Mouse (Mus musculus) hindbrain, embryonic 11.5 days (tissue): ENCODE measurements around the gene Mybbp1a. TPM values are rescaled to one million over a fixed set of nuclear protein-coding genes. Genes with fewer than 3 reads are reported as not detected.

Experiments used
- ATAC-seq: fragments of 200-750 bp; cut with Nextera tagmentation; 2 replicates; pipeline ENCODE4 v1.8.0; 2017; ENCODE audit warnings: mild to moderate bottlenecking, moderate TSS enrichment, moderate library complexity; ENCODE audit not compliant: low FRiP score
- DNase-seq: peaks from one replicate; pipeline ENCODE4 v3.0.0-alpha.2; 2015; ENCODE audit warnings: low spot score
- H3K27ac ChIP-seq: fragments of 300-500 bp; sonication (generic); 2 replicates; pipeline ENCODE4 v1.5.1; 2014; ENCODE audit warnings: mild to moderate bottlenecking, low read depth, low read length
- H3K27me3 ChIP-seq: fragments of 300-500 bp; sonication (generic); 2 replicates; pipeline ENCODE4 v1.6.1; 2014; ENCODE audit warnings: mild to moderate bottlenecking, low read length, moderate library complexity, mixed read lengths; ENCODE audit not compliant: control insufficient read depth, insufficient read depth
- H3K36me3 ChIP-seq: fragments of 300-500 bp; sonication (generic); 2 replicates; pipeline ENCODE4 v1.6.1; 2014; ENCODE audit warnings: mild to moderate bottlenecking, low read length, moderate library complexity, mixed read lengths; ENCODE audit not compliant: control insufficient read depth, insufficient read depth
- H3K4me1 ChIP-seq: fragments of 300-500 bp; sonication (generic); replicated peaks from 2 replicates; pipeline ENCODE4 v1.6.1; 2014; ENCODE audit warnings: low read length, mixed read lengths; ENCODE audit not compliant: control insufficient read depth, insufficient read depth
- H3K4me2 ChIP-seq: fragments of 300-500 bp; sonication (generic); replicated peaks from 2 replicates; pipeline ENCODE4 v1.6.1; 2014; ENCODE audit warnings: mild to moderate bottlenecking, low read depth, low read length
- H3K4me3 ChIP-seq: fragments of 300-500 bp; sonication (generic); 2 replicates; pipeline ENCODE4 v1.5.1; 2014; ENCODE audit warnings: low read depth, low read length
- H3K9ac ChIP-seq: fragments of 300-500 bp; sonication (generic); 2 replicates; pipeline ENCODE4 v1.6.1; 2014; ENCODE audit warnings: low read depth, low read length
- H3K9me3 ChIP-seq: fragments of 300-500 bp; sonication (generic); 2 replicates; pipeline ENCODE4 v1.6.1; 2016; ENCODE audit warnings: low read length; ENCODE audit not compliant: control insufficient read depth
- whole genome bisulfite sequencing: fragments of 180-500 bp; shearing (Covaris S2); extraction: QIAGEN DNeasy Blood & Tissue Kit; methylation state at CpG from one replicate; pipeline ENCODE4 v1.1.7; 2014; 5-methylcytosine and 5-hydroxymethylcytosine counted together
- polyA plus RNA-seq: library from polyadenylated mRNA; unstranded; fragments of >200 nt; fragmentation: Nextera tagmentation; extraction: Ambion mirVana; gene quantifications from 2 replicates; pipeline ENCODE4 v1.2.1, GENCODE M21; 2014

The Mybbp1a gene
- polyA plus RNA-seq, 1 experiment from 2014 or later, result 112 TPM

DNA sequence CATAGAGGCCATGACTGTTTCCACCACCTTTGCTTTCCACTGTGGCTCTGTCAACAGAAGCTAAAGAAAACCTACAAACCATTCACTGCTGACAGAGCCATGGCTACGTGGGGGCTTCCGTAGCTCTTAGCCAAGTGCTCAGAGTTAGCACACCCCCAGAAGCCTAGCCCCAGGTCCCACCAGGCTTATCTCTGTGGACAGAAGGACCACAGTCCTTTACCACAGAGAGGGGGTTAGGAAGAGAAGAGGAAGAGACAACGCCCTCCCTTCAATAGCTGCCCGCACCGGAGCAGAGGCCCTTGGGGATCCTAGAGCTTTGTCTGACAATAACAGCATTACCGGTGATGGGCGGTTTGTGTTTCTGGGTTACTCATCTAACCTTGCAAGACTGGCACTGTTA is 34.3 kb downstream of the Mybbp1a start:
- ATAC-seq, result no peak
- Histone ChIP-seq H3K4me2 (no peak overlapping the region), H3K27me3 (no peaks in the 10 kb centered on the region), H3K27ac (no peak overlapping the region), H3K36me3 (no peaks in the 10 kb centered on the region), H3K4me1 (no peaks in the 10 kb centered on the region; the same call in none of the 2 replicates), H3K9ac (no peak overlapping the region), H3K4me3 (no peak overlapping the region), H3K9me3 (no peaks in the 10 kb centered on the region)
- WGBS, result 72% methylated on average over 7 of the region's 7 CpGs
- DNase-seq, result no peak

DNA sequence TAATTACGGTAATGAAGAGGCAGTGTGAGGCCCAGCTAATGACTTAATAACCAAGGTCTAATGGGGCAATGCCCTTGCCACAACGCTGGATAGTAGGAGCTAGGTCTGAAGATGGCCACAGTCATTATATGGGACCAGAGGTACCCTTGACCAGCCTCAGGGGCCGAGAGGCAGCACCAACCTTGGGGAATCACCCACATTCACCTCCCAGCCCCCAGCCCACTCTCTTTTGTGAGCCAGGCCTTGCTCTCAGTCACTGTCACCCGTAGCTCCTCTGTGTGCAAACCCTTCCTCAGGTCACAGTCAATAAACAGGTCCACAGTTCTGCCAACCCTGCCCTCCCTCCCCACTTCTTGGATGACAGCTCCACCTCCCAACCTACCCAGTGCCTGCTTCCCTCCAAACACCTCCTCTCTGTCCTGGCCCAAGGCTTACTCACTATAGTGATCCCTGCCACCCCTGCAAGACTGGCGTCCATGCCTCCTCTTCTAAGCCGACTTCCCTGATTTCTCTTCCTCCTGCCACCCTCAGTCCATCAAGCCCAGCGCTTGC is 35.0 kb downstream of the Mybbp1a start:
- Histone ChIP-seq H3K27me3 (no peaks in the 10 kb centered on the region), H3K4me2 (no peak overlapping the region), H3K27ac (no peak overlapping the region), H3K4me3 (no peak overlapping the region), H3K9me3 (no peaks in the 10 kb centered on the region), H3K4me1 (no peaks in the 10 kb centered on the region; the same call in none of the 2 replicates), H3K9ac (no peak overlapping the region), H3K36me3 (no peaks in the 10 kb centered on the region)
- ATAC-seq (no peak), DNase-seq (no peak)
- 77% methylated on average over 7 of the region's 7 CpGs for WGBS

DNA sequence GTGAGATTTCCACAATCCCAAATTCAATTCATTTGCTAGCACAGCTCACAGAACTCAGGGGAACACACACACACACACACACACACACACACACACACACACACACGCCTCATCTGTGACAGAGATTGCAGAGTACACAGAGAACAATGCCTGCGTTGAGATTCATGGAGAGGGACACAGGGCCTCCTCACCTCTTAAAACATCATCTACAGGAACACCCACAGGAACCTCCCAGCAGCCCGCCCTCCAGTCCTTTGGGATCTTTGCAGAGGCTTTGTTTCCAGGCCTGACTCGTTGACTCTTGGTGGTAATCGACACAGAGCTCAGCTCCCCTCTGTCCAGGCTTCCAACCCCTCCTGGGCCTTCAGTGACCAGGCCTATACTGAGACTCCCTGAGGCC is 36.0 kb downstream of the Mybbp1a start:
- peak overlapping the region; percentile 47; the same call in 1 of the 2 replicates for H3K27ac ChIP-seq
- H3K36me3 ChIP-seq, result no peaks in the 10 kb centered on the region
- WGBS, result 47% methylated on average over 5 of the region's 5 CpGs
- no peak overlapping the region for H3K9ac ChIP-seq
- no peak for ATAC-seq
- H3K4me1 ChIP-seq, result no peaks in the 10 kb centered on the region; the same call in none of the 2 replicates
- no peak overlapping the region for H3K4me2 ChIP-seq
- no peaks in the 10 kb centered on the region for H3K9me3 ChIP-seq
- no peak overlapping the region for H3K4me3 ChIP-seq
- DNase-seq, result no peak
- H3K27me3 ChIP-seq, result no peaks in the 10 kb centered on the region

DNA sequence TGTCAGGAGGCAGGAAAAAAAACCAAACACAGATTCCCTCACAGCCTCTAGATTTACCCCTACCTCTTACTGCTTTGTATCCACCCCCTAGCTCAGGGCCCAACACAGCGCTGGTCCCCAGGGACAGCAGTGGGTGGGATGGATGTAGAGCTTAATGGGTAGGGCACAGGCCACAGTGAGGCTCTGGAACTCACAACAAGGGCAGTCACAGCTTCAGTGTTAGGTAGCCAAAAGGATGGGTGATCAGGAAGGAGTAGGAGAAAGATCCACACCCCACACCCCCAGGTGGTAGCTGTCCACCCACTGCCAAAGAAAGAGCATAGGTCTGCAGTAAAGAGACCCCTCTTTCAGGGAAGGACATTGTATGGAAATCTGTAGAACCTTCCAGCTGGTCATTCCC is 36.5 kb downstream of the Mybbp1a start:
- H3K4me2 ChIP-seq, result no peak overlapping the region
- H3K9me3 ChIP-seq, result no peaks in the 10 kb centered on the region
- H3K27me3 ChIP-seq, result no peaks in the 10 kb centered on the region
- ATAC-seq (no peak), DNase-seq (no peak)
- no peak overlapping the region for H3K4me3 ChIP-seq
- no peak overlapping the region for H3K9ac ChIP-seq
- H3K4me1 ChIP-seq, result no peaks in the 10 kb centered on the region; the same call in none of the 2 replicates
- H3K36me3 ChIP-seq, result no peaks in the 10 kb centered on the region
- H3K27ac ChIP-seq, result no peak overlapping the region
- WGBS, result 84% methylated on average over 1 of the region's 1 CpGs

DNA sequence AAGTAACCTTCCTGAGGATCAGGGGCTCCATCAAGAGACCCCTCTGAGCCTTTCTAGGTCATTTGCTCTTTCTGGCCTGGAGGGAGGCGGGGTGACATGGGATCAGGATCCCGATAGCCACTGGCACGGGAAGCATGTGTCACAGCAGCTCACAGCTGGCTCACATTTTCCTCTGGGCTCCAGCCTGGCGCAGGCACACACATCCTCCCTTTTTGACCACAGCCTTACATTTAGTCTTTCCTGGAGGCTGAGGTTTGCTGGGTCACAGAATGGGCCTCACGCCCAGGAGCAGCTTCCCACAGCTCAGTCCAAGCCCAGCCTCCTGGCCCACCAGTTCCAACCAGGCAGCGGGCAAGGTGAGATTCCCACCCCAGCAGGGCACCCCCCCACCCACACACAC is 37.1 kb downstream of the Mybbp1a start:
- WGBS, result 78% methylated on average over 6 of the region's 6 CpGs

DNA sequence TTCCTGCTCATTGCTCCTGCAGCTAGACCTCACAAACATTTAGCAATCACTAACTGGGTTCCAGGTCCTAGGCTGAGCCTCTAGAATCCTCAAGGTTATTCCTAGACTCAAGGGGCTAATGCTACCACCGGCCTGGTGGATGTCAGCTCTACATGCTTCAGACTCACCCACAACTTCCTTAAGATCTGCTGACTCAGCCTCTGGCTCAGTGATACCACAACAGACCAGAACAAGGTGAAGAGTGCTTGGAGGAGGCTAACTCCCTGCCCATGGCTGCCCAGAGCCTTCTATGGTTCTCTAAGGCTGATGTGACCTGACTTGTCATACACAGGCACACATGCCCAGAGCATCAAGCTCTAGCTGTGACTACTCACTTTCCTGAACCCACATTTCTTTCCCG is 38.3 kb downstream of the Mybbp1a start:
- ATAC-seq, result no peak
- 80% methylated on average over 2 of the region's 2 CpGs for WGBS

More for the DNA sequence above, 37.1 kb downstream of the Mybbp1a start:
- H3K27me3 ChIP-seq, result no peaks in the 10 kb centered on the region
- no peaks in the 10 kb centered on the region for H3K9me3 ChIP-seq
- no peak overlapping the region for H3K9ac ChIP-seq
- H3K4me3 ChIP-seq, result no peak overlapping the region
- H3K27ac ChIP-seq, result no peak overlapping the region
- ATAC-seq (no peak), DNase-seq (no peak)
- no peaks in the 10 kb centered on the region for H3K36me3 ChIP-seq
- no peaks in the 10 kb centered on the region; the same call in none of the 2 replicates for H3K4me1 ChIP-seq
- no peak overlapping the region for H3K4me2 ChIP-seq

DNA sequence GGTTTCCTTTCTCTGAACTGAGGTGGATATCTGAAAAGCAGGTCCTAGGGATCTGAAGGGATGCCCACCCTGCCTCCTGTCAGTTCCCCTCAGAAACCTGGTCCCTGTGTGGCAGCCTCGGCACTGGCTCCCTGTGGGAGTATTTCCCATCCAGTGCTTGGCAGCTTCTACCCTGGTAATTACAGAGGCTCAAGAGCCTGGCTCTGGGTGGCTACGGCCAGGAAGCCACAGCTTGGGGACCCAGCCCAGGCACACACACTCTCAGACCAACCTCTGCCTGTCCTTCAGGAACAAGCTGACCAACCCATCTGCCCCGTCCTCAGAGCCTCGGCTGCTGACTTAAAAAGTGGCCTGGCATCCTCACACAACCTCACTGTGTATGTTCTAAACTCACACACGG is 40.2 kb downstream of the Mybbp1a start:
- Histone ChIP-seq H3K4me3 (no peak overlapping the region), H3K9ac (no peak overlapping the region), H3K4me2 (no peak overlapping the region), H3K36me3 (no peaks in the 10 kb centered on the region), H3K9me3 (no peaks in the 10 kb centered on the region), H3K27ac (no peak overlapping the region), H3K27me3 (0 out of 2 replicates have a peak, but pooled peaks cover 3% of the 10 kb centered on the region), H3K4me1 (no peaks in the 10 kb centered on the region; the same call in 1 of the 2 replicates)
- ATAC-seq (no peak), DNase-seq (no peak)
- 85% methylated on average over 5 of the region's 5 CpGs for WGBS

More for the DNA sequence above, 38.3 kb downstream of the Mybbp1a start:
- no peak overlapping the region for H3K4me2 ChIP-seq
- no peak overlapping the region for H3K27ac ChIP-seq
- H3K9ac ChIP-seq, result no peak overlapping the region
- no peak overlapping the region for H3K4me3 ChIP-seq
- no peak for DNase-seq
- no peaks in the 10 kb centered on the region for H3K9me3 ChIP-seq
- H3K27me3 ChIP-seq, result no peaks in the 10 kb centered on the region
- H3K36me3 ChIP-seq, result no peaks in the 10 kb centered on the region
- no peaks in the 10 kb centered on the region; the same call in none of the 2 replicates for H3K4me1 ChIP-seq

DNA sequence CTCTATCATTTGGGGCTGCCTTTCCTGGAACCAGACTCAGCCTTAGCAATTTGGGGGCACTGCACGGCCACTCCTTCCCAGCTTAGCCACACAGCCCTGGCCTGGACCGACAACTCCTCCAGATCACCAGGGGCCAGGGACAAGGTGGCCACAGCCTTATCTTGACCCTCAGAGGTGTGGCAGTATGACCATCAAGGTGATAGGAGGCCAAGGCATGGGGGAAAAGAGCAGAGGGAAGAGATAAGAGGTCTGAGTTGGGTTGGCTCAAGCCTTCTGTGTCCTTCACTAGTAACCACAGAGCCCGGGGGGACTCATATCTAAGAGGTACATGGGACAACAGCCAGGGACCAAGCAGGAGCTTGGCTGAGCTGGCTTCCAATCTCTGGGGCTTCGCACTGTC is 40.8 kb downstream of the Mybbp1a start:
- no peak overlapping the region for H3K27ac ChIP-seq
- no peak overlapping the region for H3K4me2 ChIP-seq
- no peak overlapping the region for H3K4me3 ChIP-seq
- H3K9ac ChIP-seq, result no peak overlapping the region
- H3K27me3 ChIP-seq, result peaks cover 3% of the 10 kb centered on the region; the same call in 1 of the 2 replicates
- ATAC-seq, result no peak
- no peak for DNase-seq
- WGBS, result 88% methylated on average over 4 of the region's 4 CpGs
- H3K36me3 ChIP-seq, result no peaks in the 10 kb centered on the region
- H3K4me1 ChIP-seq, result no peaks in the 10 kb centered on the region; the same call in 1 of the 2 replicates
- no peaks in the 10 kb centered on the region for H3K9me3 ChIP-seq

DNA sequence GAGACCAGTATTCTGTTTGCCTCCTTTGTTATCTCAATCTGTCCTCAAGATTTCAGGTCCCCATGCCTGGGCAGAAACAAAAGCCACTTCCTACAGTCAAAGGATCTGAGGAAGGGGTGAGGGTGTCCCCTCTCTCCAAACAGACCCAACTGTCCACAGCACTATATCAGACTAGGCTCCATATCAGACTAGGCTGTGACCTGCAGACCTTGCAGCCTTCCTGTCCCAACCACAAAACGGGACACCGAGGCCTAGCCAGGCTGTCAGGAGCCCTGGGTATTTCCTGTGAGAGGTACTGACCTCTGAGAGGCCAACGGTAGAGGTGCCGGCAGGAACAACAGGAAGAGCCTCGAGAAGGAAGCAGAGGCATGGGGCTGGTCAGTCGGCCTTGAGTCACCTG is 43.4 kb downstream of the Mybbp1a start:
- no peak overlapping the region for H3K4me3 ChIP-seq
- H3K27ac ChIP-seq, result no peak overlapping the region
- WGBS, result 64% methylated on average over 6 of the region's 6 CpGs
- no peaks in the 10 kb centered on the region for H3K36me3 ChIP-seq
- DNase-seq (no peak), ATAC-seq (no peak)
- no peaks in the 10 kb centered on the region for H3K9me3 ChIP-seq
- peaks cover 16% of the 10 kb centered on the region for H3K27me3 ChIP-seq
- H3K4me2 ChIP-seq, result no peak overlapping the region
- H3K9ac ChIP-seq, result no peak overlapping the region
- H3K4me1 ChIP-seq, result peaks cover 2% of the 10 kb centered on the region
